Mouse (Mus musculus) megakaryocyte, embryonic 14.5 days (primary cell): ENCODE data around the gene Hrh2. TPM values are rescaled to one million over a fixed set of nuclear protein-coding genes. Genes with fewer than 3 reads are reported as not detected.
A peak's percentile ranks its signal among the peaks of the same experiment; 100 is the strongest.

Experiments
- H3K27me3 ChIP-seq: replicated peaks from 2 replicates; pipeline ENCODE3; 2012; ENCODE audit warnings: inconsistent platforms
- H3K36me3 ChIP-seq: replicated peaks from 2 replicates; pipeline ENCODE3; 2012; ENCODE audit warnings: low read length, inconsistent platforms, mixed read lengths
- H3K4me1 ChIP-seq: 2 replicates; pipeline ENCODE4 v1.6.1; 2012; ENCODE audit warnings: inconsistent platforms
- H3K4me3 ChIP-seq: replicated peaks from 2 replicates; pipeline ENCODE3; 2012; ENCODE audit warnings: moderate library complexity, mild to moderate bottlenecking, inconsistent platforms
- H3K9me3 ChIP-seq: 2 replicates; pipeline ENCODE4 v1.6.1; 2012; ENCODE audit warnings: inconsistent platforms
- FLI1 ChIP-seq: IDR thresholded peaks from 2 replicates; pipeline ENCODE4 v1.6.1; 2012; ENCODE audit warnings: low read length, inconsistent platforms, mixed read lengths
- GATA1 ChIP-seq: IDR thresholded peaks from 3 replicates; pipeline ENCODE4 v1.6.1; 2012; ENCODE audit warnings: mixed read lengths, low read length, inconsistent platforms, borderline replicate concordance
- polyA plus RNA-seq: library from polyadenylated mRNA; stranded (reverse); fragments of >175 nt; gene quantifications from 2 replicates; pipeline ENCODE4 v1.2.3, GENCODE M21; 2012; ENCODE audit warnings: low replicate concordance; ENCODE audit not compliant: insufficient read depth

The Hrh2 gene
- polyA plus RNA-seq, result 0.22 TPM in 1 of 2 replicates, not detected in the other

GRCm38 (mm10) chr13:54192021-54192481, at the start of gene Hrh2:
TSS of gene Hrh2 (plus strand) at chr13:54192129.
- H3K4me1 ChIP-seq, result peaks cover 52% of the 10 kb centered on the region
- no peaks in the 10 kb centered on the region for H3K36me3 ChIP-seq
- H3K9me3 ChIP-seq, result no peaks in the 10 kb centered on the region
- peak within 1 kb of the TSS; percentile 90 for H3K4me3 ChIP-seq
- peaks cover 58% of the 10 kb centered on the region for H3K27me3 ChIP-seq
- TF ChIP-seq GATA1 (no peak), FLI1 (no peak)

- Histone ChIP-seq H3K27me3 (peaks cover 28% of the 10 kb centered on the region), H3K4me1 (peaks cover 8% of the 10 kb centered on the region), H3K9me3 (peaks cover 18% of the 10 kb centered on the region), H3K36me3 (no peaks in the 10 kb centered on the region), H3K4me3 (no peak overlapping the region)
- no peak for TF ChIP-seq GATA1
- no peak for TF ChIP-seq FLI1
These were observed 48.1 kb upstream of the Hrh2 start for GRCm38 (mm10) chr13:54143788-54144187.

- H3K36me3 ChIP-seq, result no peaks in the 10 kb centered on the region
- H3K4me3 ChIP-seq, result no peak overlapping the region
- H3K27me3 ChIP-seq, result peaks cover 33% of the 10 kb centered on the region
- no peak for TF ChIP-seq GATA1
- TF ChIP-seq FLI1, result no peak
- peaks cover 18% of the 10 kb centered on the region for H3K9me3 ChIP-seq
- peaks cover 5% of the 10 kb centered on the region for H3K4me1 ChIP-seq
These were observed 47.3 kb upstream of the Hrh2 start for GRCm38 (mm10) chr13:54144624-54145023.

GRCm38 (mm10) chr13:54147328-54147727, 44.6 kb upstream of the Hrh2 start:
- peaks cover 5% of the 10 kb centered on the region for H3K4me1 ChIP-seq
- H3K27me3 ChIP-seq, result peaks cover 20% of the 10 kb centered on the region
- H3K36me3 ChIP-seq, result no peaks in the 10 kb centered on the region
- no peak overlapping the region for H3K4me3 ChIP-seq
- TF ChIP-seq GATA1, result no peak
- TF ChIP-seq FLI1, result no peak
- peaks cover 24% of the 10 kb centered on the region for H3K9me3 ChIP-seq

- H3K4me1 ChIP-seq, result peaks cover 17% of the 10 kb centered on the region
- TF ChIP-seq GATA1 (no peak), FLI1 (no peak)
These were observed 39.5 kb upstream of the Hrh2 start for GRCm38 (mm10) chr13:54152421-54152820.

GRCm38 (mm10) chr13:54152911-54153310, 39.0 kb upstream of the Hrh2 start:
- Histone ChIP-seq H3K9me3 (peaks cover 8% of the 10 kb centered on the region), H3K27me3 (peaks cover 22% of the 10 kb centered on the region), H3K4me3 (no peak overlapping the region), H3K36me3 (no peaks in the 10 kb centered on the region), H3K4me1 (peaks cover 17% of the 10 kb centered on the region)
- TF ChIP-seq GATA1 (no peak), FLI1 (no peak)

More at GRCm38 (mm10) chr13:54152421-54152820, 39.5 kb upstream of the Hrh2 start:
- Histone ChIP-seq H3K4me3 (no peak overlapping the region), H3K36me3 (no peaks in the 10 kb centered on the region), H3K27me3 (peaks cover 17% of the 10 kb centered on the region), H3K9me3 (peaks cover 8% of the 10 kb centered on the region)

- TF ChIP-seq FLI1, result no peak
- no peak for TF ChIP-seq GATA1
- Histone ChIP-seq H3K27me3 (peaks cover 24% of the 10 kb centered on the region), H3K36me3 (no peaks in the 10 kb centered on the region), H3K9me3 (peaks cover 8% of the 10 kb centered on the region), H3K4me3 (peak overlapping the region; percentile 33), H3K4me1 (peaks cover 23% of the 10 kb centered on the region)
These were observed 38.2 kb upstream of the Hrh2 start for GRCm38 (mm10) chr13:54153672-54154218.

- H3K4me1 ChIP-seq, result peaks cover 30% of the 10 kb centered on the region
- peaks cover 20% of the 10 kb centered on the region for H3K27me3 ChIP-seq
- H3K9me3 ChIP-seq, result peaks cover 8% of the 10 kb centered on the region
- H3K36me3 ChIP-seq, result no peaks in the 10 kb centered on the region
- TF ChIP-seq FLI1 (no peak), GATA1 (no peak)
- H3K4me3 ChIP-seq, result no peak overlapping the region
These were observed 36.1 kb upstream of the Hrh2 start for GRCm38 (mm10) chr13:54155822-54156221.

GRCm38 (mm10) chr13:54159256-54159655, 32.7 kb upstream of the Hrh2 start:
- TF ChIP-seq GATA1, result no peak
- no peak for TF ChIP-seq FLI1
- no peaks in the 10 kb centered on the region for H3K36me3 ChIP-seq
- H3K27me3 ChIP-seq, result peaks cover 33% of the 10 kb centered on the region
- peaks cover 21% of the 10 kb centered on the region for H3K4me1 ChIP-seq
- no peaks in the 10 kb centered on the region for H3K9me3 ChIP-seq
- no peak overlapping the region for H3K4me3 ChIP-seq

- Histone ChIP-seq H3K36me3 (no peaks in the 10 kb centered on the region), H3K4me3 (no peak overlapping the region), H3K4me1 (peaks cover 21% of the 10 kb centered on the region), H3K27me3 (peaks cover 33% of the 10 kb centered on the region), H3K9me3 (no peaks in the 10 kb centered on the region)
- no peak for TF ChIP-seq GATA1
- no peak for TF ChIP-seq FLI1
These were observed 32.2 kb upstream of the Hrh2 start for GRCm38 (mm10) chr13:54159756-54160155.
